Mouse (Mus musculus) inflammation-experienced regulatory T-cells, adult 6 months (primary cell): ENCODE measurements around the gene Gpc5. TPM values are rescaled to one million over a fixed set of nuclear protein-coding genes. Genes with fewer than 3 reads are reported as not detected.

Experiments used
- ATAC-seq: one replicate; pipeline ENCODE4 v1.8.0; 2017
- polyA plus RNA-seq, 3 experiments: library from polyadenylated mRNA; unstranded; fragments of 100-300 nt; shearing (Covaris generic); gene quantifications; one replicate each; pipeline ENCODE4 v1.2.1; 2017

Gpc5 gene
- polyA plus RNA-seq, 3 experiments from 2014 or later: not detected

DNA sequence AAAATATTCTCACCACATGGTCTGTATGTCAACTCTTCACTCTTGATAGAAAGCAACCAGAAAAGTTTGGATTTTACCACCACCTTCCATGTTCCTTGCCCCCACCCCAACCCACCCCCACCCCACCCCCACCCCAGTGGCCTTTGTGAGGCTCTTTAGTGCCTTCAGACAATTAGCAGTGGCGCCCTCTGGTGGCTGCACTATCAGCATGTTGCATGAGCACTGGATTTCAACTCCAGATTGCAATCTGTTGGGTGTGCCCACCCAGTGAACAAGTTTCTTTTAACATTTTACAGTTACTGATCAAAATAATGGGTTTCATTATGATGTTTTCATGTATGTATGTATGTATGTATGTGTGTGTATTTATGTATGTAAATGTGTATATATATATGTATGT is 279.1 kb downstream of the Gpc5 start:
- ATAC-seq: no peak

DNA sequence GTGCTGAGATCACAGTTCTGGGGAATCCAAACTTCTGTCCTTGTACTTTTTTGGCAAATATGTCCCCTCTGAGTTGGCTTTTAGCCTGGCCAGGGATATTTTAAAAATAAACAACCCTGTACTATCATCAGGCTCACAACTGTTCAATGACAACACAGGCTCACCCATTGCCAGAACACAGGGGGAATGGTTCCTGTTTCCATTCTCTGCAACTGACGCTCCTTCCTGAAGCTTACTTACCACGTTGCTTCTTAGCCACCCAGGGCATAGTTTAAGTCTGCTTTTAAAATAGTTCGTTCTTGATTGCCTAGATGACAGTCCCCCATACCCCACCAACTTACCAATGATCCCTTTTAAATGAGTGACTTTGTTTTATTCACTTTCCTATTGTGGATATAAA is 299.8 kb downstream of the Gpc5 start:
- no peak for ATAC-seq

- no peak for ATAC-seq
Observed at GRCm38 (mm10) chr14:115392894-115393524, 301.0 kb downstream of the Gpc5 start.

DNA sequence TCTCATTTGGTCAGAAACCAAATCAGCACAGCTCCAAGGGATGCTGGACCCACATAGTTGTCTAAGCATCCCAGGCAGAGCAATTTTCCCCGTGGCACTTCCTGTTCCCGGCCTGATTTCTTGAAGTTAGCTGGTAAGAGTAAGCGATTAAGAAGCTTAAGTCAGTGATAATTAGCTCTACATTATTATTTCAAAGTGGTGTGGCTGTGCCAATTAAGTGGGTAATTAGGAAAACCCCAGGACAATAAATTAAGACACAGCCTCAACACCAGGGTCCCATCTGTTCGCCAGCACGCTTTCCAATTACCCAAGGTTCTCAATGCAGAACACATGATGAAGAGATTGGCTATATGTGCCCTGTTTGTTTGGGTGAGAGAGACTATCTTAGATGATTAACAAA is 314.6 kb downstream of the Gpc5 start:
- no peak for ATAC-seq

GRCm38 (mm10) chr14:115407309-115407930 is 315.4 kb downstream of the Gpc5 start:
- ATAC-seq: no peak

GRCm38 (mm10) chr14:115410881-115411280 is 318.9 kb downstream of the Gpc5 start:
- no peak for ATAC-seq

DNA sequence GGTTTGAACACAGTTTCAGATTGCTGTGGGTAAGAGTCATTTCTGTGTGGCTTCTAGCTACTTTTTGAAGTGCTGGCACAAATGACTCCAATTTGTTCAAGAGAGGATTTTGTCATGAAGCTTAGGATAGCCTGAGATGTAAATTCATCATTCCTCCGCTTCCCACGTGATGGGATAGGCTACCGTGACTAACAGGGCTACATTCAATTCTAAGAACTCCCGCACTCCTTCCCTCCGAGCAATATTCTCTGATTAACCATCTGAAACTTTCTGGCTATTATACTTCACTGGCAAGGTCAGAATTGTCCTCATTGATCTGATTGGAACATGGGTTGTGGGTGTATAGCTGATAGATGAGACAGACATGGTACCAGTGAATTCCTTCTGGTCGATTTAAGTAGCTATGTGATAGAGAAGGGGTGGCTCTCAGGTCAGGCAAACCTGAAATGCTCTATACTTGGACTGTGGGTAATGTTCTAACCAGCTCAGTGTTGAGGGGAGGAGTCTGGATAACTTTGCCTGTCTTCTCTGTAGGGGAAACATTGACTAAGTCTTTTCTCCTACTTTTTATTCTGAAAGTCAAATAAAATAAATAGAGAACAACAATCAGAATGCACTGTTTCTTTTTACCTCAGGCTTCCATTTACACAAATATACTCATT is 319.6 kb downstream of the Gpc5 start:
- ATAC-seq: no peak

DNA sequence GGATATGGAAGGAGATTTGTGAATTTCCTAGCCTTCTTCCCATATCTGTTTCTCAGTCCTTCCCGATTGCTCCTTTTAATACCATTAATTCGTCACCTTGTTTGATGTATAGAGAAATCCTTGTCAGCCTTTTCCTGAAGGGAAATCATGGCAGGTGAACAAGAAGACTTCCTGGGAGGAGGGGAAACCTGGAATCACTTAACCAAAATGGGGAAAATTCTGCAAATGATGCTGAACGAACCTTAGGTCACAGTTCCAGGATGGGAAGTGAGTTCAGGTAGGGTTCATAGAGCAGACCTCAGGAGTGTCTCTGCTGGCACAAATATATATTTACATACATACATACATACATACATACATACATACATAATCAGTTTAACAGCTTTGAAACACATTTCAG is 320.8 kb downstream of the Gpc5 start:
- no peak for ATAC-seq

DNA sequence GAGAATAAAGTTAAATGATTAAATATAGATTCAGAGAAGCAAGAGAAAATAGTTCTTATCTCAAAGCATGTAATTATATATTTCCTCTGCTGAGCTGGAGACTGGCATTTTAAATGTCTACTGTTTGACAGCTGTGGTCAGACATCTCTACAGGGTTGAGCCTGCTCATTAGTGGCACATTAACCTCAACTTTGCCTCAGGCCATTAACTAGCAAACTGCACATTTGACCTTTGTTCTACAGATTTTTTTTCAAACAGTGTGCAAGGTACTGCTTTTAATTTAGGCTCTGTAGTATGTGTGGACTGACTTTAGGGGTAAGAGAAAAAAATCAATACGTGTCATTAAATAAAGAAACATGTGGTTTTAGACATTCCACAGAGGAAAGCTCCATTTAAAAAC is 321.4 kb downstream of the Gpc5 start:
- no peak for ATAC-seq

DNA sequence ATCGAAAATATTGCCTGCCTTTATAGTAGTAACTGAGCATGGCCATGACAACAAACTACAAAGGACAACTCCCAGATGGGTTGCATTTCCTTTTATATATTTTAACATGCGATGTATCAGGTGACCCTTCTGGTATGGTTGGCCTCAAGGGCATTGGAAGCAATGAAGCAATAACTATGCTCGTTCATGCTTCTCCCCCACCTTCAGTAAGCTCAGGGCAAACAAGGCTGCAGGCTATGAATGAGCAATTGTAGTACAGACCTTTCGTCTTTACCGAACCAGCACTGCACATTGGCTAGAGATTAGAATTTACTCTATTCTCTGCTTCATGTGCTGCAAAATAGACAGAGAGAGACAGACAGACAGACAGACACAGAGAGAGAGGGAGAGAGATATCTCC is 322.5 kb downstream of the Gpc5 start:
- ATAC-seq: no peak

DNA sequence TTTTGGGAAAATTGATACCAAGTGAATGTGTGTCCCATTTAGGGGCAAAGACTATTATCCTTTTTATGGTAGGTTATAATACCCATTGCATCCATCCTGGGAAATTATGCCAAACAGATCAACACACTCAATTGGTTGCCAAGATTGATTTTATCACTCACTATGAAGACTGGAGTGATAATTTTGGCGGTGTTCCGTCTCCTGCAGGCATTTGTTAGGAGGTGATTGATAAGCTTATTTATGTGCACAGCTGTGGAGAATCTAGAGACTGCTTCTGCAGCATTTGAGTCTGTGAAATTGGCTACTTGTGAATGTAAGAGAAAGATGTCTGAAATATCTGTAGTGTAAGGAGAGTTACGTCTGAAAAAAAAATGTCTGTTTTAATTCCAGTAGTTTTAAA is 340.0 kb downstream of the Gpc5 start:
- no peak for ATAC-seq

DNA sequence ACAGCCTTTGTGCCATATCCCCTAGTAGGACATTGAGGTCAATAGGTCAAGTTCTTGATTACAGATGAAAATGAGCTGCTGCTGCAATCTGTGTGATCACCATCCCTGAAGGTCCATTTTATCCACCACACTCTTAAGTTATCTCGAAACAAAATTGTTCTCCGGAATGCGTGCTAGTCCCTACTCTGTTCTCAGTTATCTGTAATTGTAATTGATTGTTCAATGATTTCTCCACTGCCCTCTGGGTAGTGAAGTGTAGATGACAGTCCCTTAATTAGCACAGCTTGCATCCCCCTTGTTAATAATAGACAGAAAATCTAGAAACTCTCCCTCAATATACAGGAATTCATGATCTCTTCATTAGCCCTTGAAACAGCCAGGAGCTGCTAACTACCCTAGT is 340.4 kb downstream of the Gpc5 start:
- no peak for ATAC-seq

- ATAC-seq: no peak
Observed at GRCm38 (mm10) chr14:115436617-115437016, 344.6 kb downstream of the Gpc5 start.

GRCm38 (mm10) chr14:115444789-115445770 is 353.1 kb downstream of the Gpc5 start:
- no peak for ATAC-seq

DNA sequence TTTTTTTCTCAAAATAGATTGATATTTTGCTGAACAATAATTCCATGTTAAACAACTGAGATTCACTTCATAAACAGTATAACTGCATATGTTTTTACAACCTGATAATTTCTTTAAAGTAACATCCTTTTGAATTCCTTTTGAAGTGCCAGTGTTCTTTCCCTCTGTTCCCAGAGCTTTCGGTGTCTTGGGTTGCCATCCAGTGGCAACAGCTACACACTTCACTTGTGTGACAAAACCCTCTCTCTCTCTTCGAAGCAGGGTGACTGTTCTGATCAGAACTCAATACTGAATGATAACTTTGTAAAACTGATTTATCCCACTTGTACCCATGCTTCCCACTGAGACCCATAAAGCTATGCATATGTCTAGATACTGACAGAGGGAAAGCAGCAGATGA is 358.9 kb downstream of the Gpc5 start:
- ATAC-seq: no peak

DNA sequence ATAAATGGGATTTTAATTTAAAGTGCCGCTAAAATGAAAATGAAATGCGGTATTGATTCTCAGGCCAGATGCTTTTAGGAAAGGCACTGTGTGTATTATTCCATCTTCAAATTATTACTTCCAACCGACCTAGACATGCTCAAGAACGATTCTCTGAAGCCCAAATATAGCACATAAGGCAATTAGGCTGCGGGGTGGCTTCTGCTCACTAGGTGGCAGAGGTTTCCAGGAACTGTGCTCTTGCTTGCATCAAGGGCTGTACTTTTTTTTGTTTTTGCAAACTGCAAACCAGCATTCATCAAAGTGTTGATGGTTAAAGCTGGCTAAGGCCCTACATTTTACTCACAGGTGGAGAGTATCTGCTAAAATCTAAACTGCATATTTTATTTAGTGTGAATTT is 375.9 kb downstream of the Gpc5 start:
- no peak for ATAC-seq

DNA sequence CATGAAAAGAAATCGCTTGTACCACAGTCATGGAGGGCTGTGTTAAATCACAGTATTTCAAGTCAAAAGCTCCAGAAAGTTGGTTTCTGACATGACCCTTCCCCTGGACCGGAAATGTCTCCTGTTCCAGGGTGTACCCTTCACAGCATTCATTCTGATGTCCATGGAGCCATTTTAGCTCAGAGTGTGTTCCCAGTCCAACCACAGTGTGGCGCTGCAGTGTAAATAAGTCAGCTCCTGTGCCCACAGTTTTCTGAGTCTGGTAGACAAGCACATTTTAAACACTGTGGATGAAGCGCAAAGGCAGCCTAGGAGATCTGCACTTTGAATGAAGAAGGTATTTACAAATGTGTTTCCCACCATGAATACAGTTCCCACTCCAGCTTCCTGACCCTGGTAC is 383.2 kb downstream of the Gpc5 start:
- no peak for ATAC-seq

DNA sequence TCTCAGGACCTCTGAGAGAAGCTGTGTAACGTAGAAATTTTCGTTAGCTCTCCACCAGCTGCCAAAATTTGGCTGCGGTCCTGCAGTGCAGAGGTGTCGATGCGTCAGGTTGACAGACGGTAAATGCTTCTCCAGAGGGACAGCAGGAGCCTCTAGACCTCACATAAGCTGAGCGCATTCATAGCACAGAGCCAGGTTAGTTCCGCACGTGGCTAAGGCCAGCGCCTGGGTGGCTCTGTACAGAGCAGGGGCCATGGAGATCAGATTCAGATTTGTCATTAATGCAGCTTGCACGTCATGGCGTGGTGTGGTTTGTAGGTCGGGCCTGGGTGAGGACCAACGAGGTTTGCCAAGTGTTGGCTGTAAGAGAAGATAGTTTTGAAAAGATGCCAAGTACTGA is 385.3 kb downstream of the Gpc5 start:
- no peak for ATAC-seq

DNA sequence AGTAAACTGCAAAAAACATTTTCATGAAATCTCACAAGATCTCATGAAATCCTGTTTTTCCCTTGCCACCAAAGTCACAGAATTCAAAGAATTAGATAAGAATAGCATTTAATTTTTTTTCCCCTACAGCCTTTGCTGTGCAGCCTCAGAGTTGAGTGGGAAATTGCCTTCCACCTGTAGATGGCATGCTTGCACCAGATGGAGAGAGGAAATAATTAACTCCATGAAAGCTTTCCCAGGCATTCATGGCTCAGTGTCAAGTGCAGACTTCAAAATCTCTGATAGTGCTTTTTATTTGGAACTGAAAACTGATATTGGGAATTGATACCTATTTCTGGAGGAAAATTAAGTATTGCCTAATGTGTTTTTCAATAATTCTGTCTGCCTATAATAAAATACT is 393.1 kb downstream of the Gpc5 start:
- ATAC-seq: no peak

GRCm38 (mm10) chr14:115500794-115501193 is 408.8 kb downstream of the Gpc5 start:
- no peak for ATAC-seq

- ATAC-seq: no peak
Observed at GRCm38 (mm10) chr14:115546516-115547282, 454.7 kb downstream of the Gpc5 start.

DNA sequence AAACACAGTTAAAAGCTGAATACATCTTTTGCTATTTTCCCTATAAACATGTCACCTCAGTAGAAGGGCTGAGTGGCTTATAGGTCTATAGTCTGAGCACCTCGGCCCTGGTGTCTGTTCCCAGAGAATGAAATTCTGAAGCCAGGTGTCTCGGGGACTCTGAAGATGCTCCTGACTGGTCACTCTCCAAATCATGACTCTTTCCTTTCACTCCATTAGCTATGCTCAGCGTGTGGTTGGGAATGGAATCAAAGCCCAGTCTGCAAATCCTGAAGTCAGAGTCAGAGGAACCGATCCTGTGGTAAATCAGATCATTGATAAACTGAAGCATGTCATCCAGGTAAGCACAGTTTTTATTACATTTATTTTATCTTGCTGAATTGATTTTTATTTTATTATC is 460.0 kb downstream of the Gpc5 start:
- no peak for ATAC-seq
